Mouse (Mus musculus): ENCODE measurements around the gene Aldh1a7. TPM values are rescaled to one million over a fixed set of nuclear protein-coding genes. Genes with fewer than 3 reads are reported as not detected.
"Not testable (repeated sequence)": the region's sequence is repeated elsewhere in the genome, so short reads cannot be mapped to it uniquely, and the experiment has no call there.

Aldh1a7 gene
- polyA plus RNA-seq, 1 experiment from 2014 or later: 0.70 TPM

- 57% methylated on average over 1 of the region's 1 CpGs for WGBS (ENCODE audit: insufficient replicate concordance)
- H3K36me3 ChIP-seq (ENCODE audit: control insufficient read depth, insufficient read depth, low read length): no peaks in the 10 kb centered on the region
- H3K4me1 ChIP-seq (ENCODE audit: control insufficient read depth, insufficient read depth, low read length): no peaks in the 10 kb centered on the region
- no peak overlapping the region for H3K9ac ChIP-seq (ENCODE audit: low read depth, low read length)
- H3K4me3 ChIP-seq (ENCODE audit: low read depth, low read length): no peak overlapping the region
- H3K27me3 ChIP-seq (ENCODE audit: control insufficient read depth, insufficient read depth, low read length): no peaks in the 10 kb centered on the region
- H3K9me3 ChIP-seq (replicated peaks; ENCODE audit: control insufficient read depth, low read length): no peaks in the 10 kb centered on the region
- ATAC-seq (replicated peaks; ENCODE audit: insufficient number of reproducible peaks, low FRiP score, low TSS enrichment): no peak
- no peak overlapping the region for H3K27ac ChIP-seq (ENCODE audit: low read depth, low read length)
- no peak overlapping the region for H3K4me2 ChIP-seq
Measured at GRCm38 (mm10) chr19:20653082-20653676, 74.2 kb downstream of the Aldh1a7 start.

- no peak for ATAC-seq (replicated peaks; ENCODE audit: insufficient number of reproducible peaks, low FRiP score, low TSS enrichment)
- no peaks in the 10 kb centered on the region for H3K27me3 ChIP-seq (ENCODE audit: control insufficient read depth, insufficient read depth, low read length)
- no peaks in the 10 kb centered on the region for H3K36me3 ChIP-seq (ENCODE audit: control insufficient read depth, insufficient read depth, low read length)
- WGBS (ENCODE audit: insufficient replicate concordance): 42% methylated on average over 2 of the region's 2 CpGs
- H3K9me3 ChIP-seq (replicated peaks; ENCODE audit: control insufficient read depth, low read length): no peaks in the 10 kb centered on the region
- H3K9ac ChIP-seq (ENCODE audit: low read depth, low read length): no peak overlapping the region
- H3K4me2 ChIP-seq: no peak overlapping the region
- H3K4me3 ChIP-seq (ENCODE audit: low read depth, low read length): no peak overlapping the region
- no peaks in the 10 kb centered on the region for H3K4me1 ChIP-seq (ENCODE audit: control insufficient read depth, insufficient read depth, low read length)
- no peak overlapping the region for H3K27ac ChIP-seq (ENCODE audit: low read depth, low read length)
Measured at GRCm38 (mm10) chr19:20650008-20650407, 77.4 kb downstream of the Aldh1a7 start.

- H3K9ac ChIP-seq (ENCODE audit: low read depth, low read length); ATAC-seq (replicated peaks; ENCODE audit: insufficient number of reproducible peaks, low FRiP score, low TSS enrichment); H3K4me3 ChIP-seq (ENCODE audit: low read depth, low read length); H3K27ac ChIP-seq (ENCODE audit: low read depth, low read length); H3K27me3 ChIP-seq (ENCODE audit: control insufficient read depth, insufficient read depth, low read length); H3K4me1 ChIP-seq (ENCODE audit: control insufficient read depth, insufficient read depth, low read length); H3K36me3 ChIP-seq (ENCODE audit: control insufficient read depth, insufficient read depth, low read length); H3K9me3 ChIP-seq (replicated peaks; ENCODE audit: control insufficient read depth, low read length); H3K4me2 ChIP-seq: not testable (repeated sequence)
Measured at GRCm38 (mm10) chr19:20647496-20647895, 79.9 kb downstream of the Aldh1a7 start.

GRCm38 (mm10) chr19:20644346-20644745, 83.0 kb downstream of the Aldh1a7 start:
- H3K4me2 ChIP-seq: no peak overlapping the region
- H3K4me3 ChIP-seq (ENCODE audit: low read depth, low read length): no peak overlapping the region
- no peak overlapping the region for H3K27ac ChIP-seq (ENCODE audit: low read depth, low read length)
- H3K9me3 ChIP-seq (replicated peaks; ENCODE audit: control insufficient read depth, low read length): no peaks in the 10 kb centered on the region
- no peaks in the 10 kb centered on the region for H3K4me1 ChIP-seq (ENCODE audit: control insufficient read depth, insufficient read depth, low read length)
- WGBS (ENCODE audit: insufficient replicate concordance): 69% methylated on average over 3 of the region's 3 CpGs
- H3K27me3 ChIP-seq (ENCODE audit: control insufficient read depth, insufficient read depth, low read length): no peaks in the 10 kb centered on the region
- no peak overlapping the region for H3K9ac ChIP-seq (ENCODE audit: low read depth, low read length)
- no peak for ATAC-seq (replicated peaks; ENCODE audit: insufficient number of reproducible peaks, low FRiP score, low TSS enrichment)
- H3K36me3 ChIP-seq (ENCODE audit: control insufficient read depth, insufficient read depth, low read length): no peaks in the 10 kb centered on the region

Other genes starting within 250 kb of the Aldh1a7 start
- gene Aldh1a1, start 234.8 kb downstream of the Aldh1a7 start, polyA plus RNA-seq (2014; fragmentation: Nextera tagmentation; extraction: Ambion mirVana): 4.0 and 4.6 TPM in 2 replicates
- gene Tmc1, start 226.6 kb upstream of the Aldh1a7 start, polyA plus RNA-seq (2014; fragmentation: Nextera tagmentation; extraction: Ambion mirVana): 0.13 and 0.16 TPM in 2 replicates